Mouse (Mus musculus): ENCODE data around the gene Cubn.

DNA sequence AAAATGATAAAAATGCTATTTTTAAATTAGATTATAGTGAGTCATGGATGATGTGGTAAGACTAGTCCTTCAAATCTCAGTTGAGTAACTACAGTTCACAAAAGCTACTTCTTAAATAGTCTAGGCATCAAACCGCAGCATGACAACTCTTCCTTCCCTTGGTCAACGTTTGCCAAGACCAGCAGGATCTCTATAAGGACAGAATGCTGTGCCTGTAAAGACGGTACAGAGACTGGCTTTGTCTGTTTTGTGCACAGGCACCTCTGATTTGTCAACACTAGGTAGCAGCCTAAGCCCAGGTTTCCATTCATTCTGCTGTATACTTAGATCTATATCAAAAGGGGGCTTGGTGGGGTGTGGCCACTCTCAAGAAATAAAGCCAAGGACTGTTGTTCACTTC is 192.6 kb downstream of the Cubn start:
- TF ChIP-seq CTCF (IDR thresholded peaks at IDR 0.05; ENCODE audit: insufficient read depth, low read length), result no peak
- no peak for TF ChIP-seq POLR2A (IDR thresholded peaks at IDR 0.05; ENCODE audit: borderline replicate concordance, extremely low read depth, low read depth, low read length)
